Mouse (Mus musculus) limb, embryonic 14.5 days (tissue): ENCODE measurements around the gene Lrig1. TPM values are rescaled to one million over a fixed set of nuclear protein-coding genes. Genes with fewer than 3 reads are reported as not detected.

Experiments
- ATAC-seq: fragments of 200-750 bp; cut with Nextera tagmentation; 2 replicates; pipeline ENCODE4 v1.8.0; 2017; ENCODE audit warnings: low read depth, moderate number of reproducible peaks, moderate TSS enrichment; ENCODE audit not compliant: low FRiP score
- DNase-seq: peaks from one replicate; pipeline ENCODE4 v3.0.0-alpha.2; 2015; ENCODE audit warnings: low spot score
- H3K27ac ChIP-seq: fragments of 300-500 bp; sonication (generic); replicated peaks from 2 replicates; pipeline ENCODE4 v1.5.1; 2014; ENCODE audit warnings: low read depth, mild to moderate bottlenecking, low read length, moderate library complexity, mixed read lengths
- H3K27me3 ChIP-seq: fragments of 300-500 bp; sonication (generic); 2 replicates; pipeline ENCODE4 v1.6.1; 2014; ENCODE audit warnings: low read length, mixed read lengths; ENCODE audit not compliant: control insufficient read depth, insufficient read depth
- H3K36me3 ChIP-seq: fragments of 300-500 bp; sonication (generic); 2 replicates; pipeline ENCODE4 v1.6.1; 2014; ENCODE audit warnings: mild to moderate bottlenecking, low read length, moderate library complexity, mixed read lengths; ENCODE audit not compliant: control insufficient read depth, insufficient read depth
- H3K4me1 ChIP-seq: fragments of 300-500 bp; sonication (generic); 2 replicates; pipeline ENCODE4 v1.6.1; 2014; ENCODE audit warnings: antibody characterized with exemption, low read length, mixed read lengths; ENCODE audit not compliant: control insufficient read depth, insufficient read depth
- H3K4me2 ChIP-seq: fragments of 300-500 bp; sonication (generic); replicated peaks from 2 replicates; pipeline ENCODE4 v1.6.1; 2014; ENCODE audit warnings: low read depth, mild to moderate bottlenecking, low read length, moderate library complexity; ENCODE audit not compliant: severe bottlenecking
- H3K4me3 ChIP-seq: fragments of 300-500 bp; sonication (generic); replicated peaks from 2 replicates; pipeline ENCODE4 v1.5.1; 2014; ENCODE audit warnings: low read length
- H3K9ac ChIP-seq: fragments of 300-500 bp; sonication (generic); 2 replicates; pipeline ENCODE4 v1.6.1; 2014; ENCODE audit warnings: mild to moderate bottlenecking, low read depth, low read length, moderate library complexity; ENCODE audit not compliant: severe bottlenecking
- H3K9me3 ChIP-seq: fragments of 300-500 bp; sonication (generic); 2 replicates; pipeline ENCODE4 v1.6.1; 2016; ENCODE audit warnings: low read length; ENCODE audit not compliant: control insufficient read depth
- POLR2A ChIP-seq: fragments of 200-500 bp; IDR thresholded peaks from 2 replicates; pipeline ENCODE4 v1.8.0; 2012; ENCODE audit warnings: inconsistent platforms, mild to moderate bottlenecking, moderate library complexity, borderline replicate concordance; ENCODE audit not compliant: insufficient read depth, insufficient read length; ENCODE audit errors: extremely low read depth
- WGBS: fragments of 180-500 bp; shearing (Covaris S2); extraction: QIAGEN DNeasy Blood & Tissue Kit; methylation state at CpG from one replicate; pipeline ENCODE4 v1.1.7; 2014; 5-methylcytosine and 5-hydroxymethylcytosine counted together
- polyA plus RNA-seq, 2 experiments: library from polyadenylated mRNA; depleted of rRNA in 1 of 2; stranded (reverse) in 1 of 2; unstranded in 1 of 2; fragments of >200 nt; fragmentation: Nextera tagmentation in 1 of 2; extraction: Ambion mirVana in 1 of 2; gene quantifications; 2 replicates each; pipeline versions ENCODE4 v1.2.1 to v1.2.3; 2012 to 2014

Lrig1 gene
- polyA plus RNA-seq, 2 experiments: 35.1 to 49.4 TPM

DNA sequence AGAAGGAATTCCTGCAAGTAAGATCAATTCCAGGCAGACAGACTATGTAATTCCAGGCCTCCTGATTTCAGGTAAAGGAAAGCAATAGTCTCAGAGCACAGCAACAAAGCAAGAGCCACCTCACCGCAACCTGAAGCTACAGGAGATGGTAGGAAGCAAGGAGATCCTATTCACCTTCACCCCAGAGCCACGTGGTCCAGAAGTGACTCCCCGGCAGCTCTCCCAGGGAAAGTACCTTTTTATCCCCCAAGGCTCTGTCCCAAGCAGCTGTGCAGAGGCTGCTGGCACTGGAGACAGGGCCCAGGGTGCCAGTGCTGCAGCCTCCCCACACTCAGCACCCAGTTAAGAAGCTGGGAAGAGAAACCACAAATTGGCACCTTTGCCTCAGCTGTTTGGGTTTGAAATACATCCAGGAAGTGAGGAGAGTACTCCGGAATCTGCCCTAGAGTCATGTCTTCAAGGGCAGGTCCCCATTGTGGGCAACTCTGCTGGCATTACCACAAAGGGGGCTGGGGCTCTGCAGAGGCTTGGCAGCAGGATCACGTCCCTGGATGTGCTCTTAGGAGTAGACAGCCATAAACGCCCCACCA lies 53.6 kb downstream of the Lrig1 start:
- 41% methylated on average over 6 of the region's 6 CpGs for WGBS
- Histone ChIP-seq H3K27me3 (no peaks in the 10 kb centered on the region), H3K36me3 (peaks cover 4% of the 10 kb centered on the region), H3K4me1 (peaks cover 51% of the 10 kb centered on the region), H3K27ac (peak overlapping the region; percentile 64), H3K9me3 (no peaks in the 10 kb centered on the region), H3K4me3 (no peak overlapping the region), H3K4me2 (no peak overlapping the region), H3K9ac (no peak overlapping the region)
- TF ChIP-seq POLR2A: no peak
- DNase-seq (no peak), ATAC-seq (no peak)

DNA sequence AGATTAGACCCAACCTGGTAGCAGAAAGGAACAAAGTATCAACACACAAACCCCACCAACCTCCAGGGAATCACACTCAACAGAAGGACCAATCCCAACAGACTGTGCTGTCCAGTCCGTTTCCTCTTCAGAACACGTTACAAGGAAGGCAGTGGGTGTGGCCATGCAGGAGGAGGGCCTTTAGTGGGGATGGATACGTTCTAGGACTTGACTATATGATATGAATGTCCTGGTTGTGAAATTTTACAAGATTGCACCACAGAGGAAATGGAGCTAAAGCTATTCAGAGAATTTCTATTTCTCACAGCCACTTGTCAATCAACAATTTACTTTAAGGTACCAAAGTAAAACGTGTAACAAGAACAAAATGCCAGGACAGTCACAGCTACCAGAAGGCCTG lies 54.2 kb downstream of the Lrig1 start:
- H3K27me3 ChIP-seq: no peaks in the 10 kb centered on the region
- no peak for TF ChIP-seq POLR2A
- DNase-seq (no peak), ATAC-seq (no peak)
- H3K27ac ChIP-seq: no peak overlapping the region
- H3K9me3 ChIP-seq: no peaks in the 10 kb centered on the region
- H3K4me3 ChIP-seq: no peak overlapping the region
- no peaks in the 10 kb centered on the region for H3K36me3 ChIP-seq
- WGBS: 32% methylated on average over 4 of the region's 4 CpGs
- no peak overlapping the region for H3K4me2 ChIP-seq
- no peak overlapping the region for H3K9ac ChIP-seq
- peaks cover 51% of the 10 kb centered on the region for H3K4me1 ChIP-seq

DNA sequence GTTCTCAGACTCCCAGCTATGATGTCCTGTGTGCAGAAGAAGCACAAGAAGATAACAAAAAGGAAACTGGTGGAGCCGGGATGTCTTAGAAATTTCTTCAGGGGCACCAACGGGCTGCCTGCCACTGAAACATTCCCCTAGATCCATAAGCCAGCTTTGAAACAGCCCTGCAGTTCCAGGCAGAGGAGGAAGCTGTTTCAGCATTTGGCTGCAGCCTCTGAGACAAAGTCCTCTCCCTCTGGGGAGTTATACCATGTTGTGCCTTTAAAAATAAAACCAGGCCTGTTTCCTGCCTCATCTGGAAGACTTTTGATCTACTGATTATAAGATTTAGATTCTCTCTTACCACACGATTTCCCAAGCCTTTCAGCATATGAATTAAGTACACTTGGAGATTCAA lies 55.3 kb downstream of the Lrig1 start:
- ATAC-seq: no peak
- H3K27me3 ChIP-seq: no peaks in the 10 kb centered on the region
- no peak overlapping the region for H3K4me3 ChIP-seq
- no peak overlapping the region for H3K9ac ChIP-seq
- no peak overlapping the region for H3K4me2 ChIP-seq
- peaks cover 55% of the 10 kb centered on the region for H3K4me1 ChIP-seq
- H3K36me3 ChIP-seq: no peaks in the 10 kb centered on the region; the same call in 1 of the 2 replicates
- WGBS: 43% methylated on average over 3 of the region's 3 CpGs
- TF ChIP-seq POLR2A: no peak
- no peaks in the 10 kb centered on the region for H3K9me3 ChIP-seq
- DNase-seq: no peak
- no peak overlapping the region for H3K27ac ChIP-seq

DNA sequence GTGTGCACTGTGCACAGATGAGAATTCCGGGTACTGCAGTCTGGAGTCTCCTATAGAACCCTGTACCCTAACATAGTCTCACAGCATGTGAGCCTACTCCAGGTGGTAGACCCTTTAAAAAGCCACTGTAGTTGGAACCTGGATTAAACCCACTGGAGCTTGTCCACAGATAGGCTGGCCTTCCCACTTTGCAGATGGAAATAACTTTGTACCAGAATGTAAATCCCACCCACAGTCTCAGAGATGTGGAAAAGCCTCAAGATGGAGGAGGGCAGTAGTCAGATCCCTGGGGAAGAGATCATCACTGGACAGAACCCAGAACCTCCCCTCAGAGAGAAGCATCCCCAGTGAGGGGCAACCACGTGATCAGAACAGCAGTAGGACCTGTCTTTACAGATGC lies 56.0 kb downstream of the Lrig1 start:
- Histone ChIP-seq H3K4me2 (no peak overlapping the region), H3K27ac (no peak overlapping the region), H3K4me3 (no peak overlapping the region), H3K27me3 (no peaks in the 10 kb centered on the region), H3K9ac (no peak overlapping the region), H3K4me1 (peaks cover 51% of the 10 kb centered on the region), H3K36me3 (no peaks in the 10 kb centered on the region; the same call in 1 of the 2 replicates), H3K9me3 (no peaks in the 10 kb centered on the region)
- TF ChIP-seq POLR2A: no peak
- DNase-seq (no peak), ATAC-seq (no peak)
- WGBS: 84% methylated on average over 2 of the region's 2 CpGs

DNA sequence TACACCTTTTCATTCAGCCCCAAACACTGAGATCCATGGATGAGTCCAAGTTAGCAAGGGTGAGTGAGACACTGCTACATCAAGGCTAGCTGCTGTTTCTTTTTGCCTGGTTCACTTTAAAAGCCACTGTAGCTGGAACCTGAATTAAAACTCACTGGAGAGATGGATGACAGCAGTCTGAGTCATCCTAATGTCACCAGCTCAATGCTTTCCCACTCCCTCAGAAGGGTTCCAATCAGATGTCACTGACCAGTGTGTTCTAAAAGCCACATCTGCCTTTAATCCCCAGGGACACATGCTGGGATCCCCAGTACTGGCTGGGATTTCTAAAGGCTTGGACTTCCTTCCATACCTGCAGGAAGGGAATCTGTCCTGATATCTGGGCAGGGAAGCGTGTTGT lies 57.9 kb downstream of the Lrig1 start:
- 83% methylated on average over 1 of the region's 1 CpGs for WGBS

More for the DNA sequence above, 57.9 kb downstream of the Lrig1 start:
- ATAC-seq (no peak), DNase-seq (no peak)
- H3K27me3 ChIP-seq: no peaks in the 10 kb centered on the region
- H3K27ac ChIP-seq: no peak overlapping the region
- peaks cover 39% of the 10 kb centered on the region for H3K4me1 ChIP-seq
- no peak overlapping the region for H3K4me3 ChIP-seq
- no peak for TF ChIP-seq POLR2A
- H3K36me3 ChIP-seq: no peaks in the 10 kb centered on the region; the same call in 1 of the 2 replicates
- no peak overlapping the region for H3K9ac ChIP-seq
- no peaks in the 10 kb centered on the region for H3K9me3 ChIP-seq
- H3K4me2 ChIP-seq: no peak overlapping the region
